Mouse (Mus musculus): ENCODE data around the gene Psd. TPM values are rescaled to one million over a fixed set of nuclear protein-coding genes. Genes with fewer than 3 reads are reported as not detected.

The Psd gene
- polyA plus RNA-seq, 1 experiment from 2014 or later: 4.5 TPM

DNA sequence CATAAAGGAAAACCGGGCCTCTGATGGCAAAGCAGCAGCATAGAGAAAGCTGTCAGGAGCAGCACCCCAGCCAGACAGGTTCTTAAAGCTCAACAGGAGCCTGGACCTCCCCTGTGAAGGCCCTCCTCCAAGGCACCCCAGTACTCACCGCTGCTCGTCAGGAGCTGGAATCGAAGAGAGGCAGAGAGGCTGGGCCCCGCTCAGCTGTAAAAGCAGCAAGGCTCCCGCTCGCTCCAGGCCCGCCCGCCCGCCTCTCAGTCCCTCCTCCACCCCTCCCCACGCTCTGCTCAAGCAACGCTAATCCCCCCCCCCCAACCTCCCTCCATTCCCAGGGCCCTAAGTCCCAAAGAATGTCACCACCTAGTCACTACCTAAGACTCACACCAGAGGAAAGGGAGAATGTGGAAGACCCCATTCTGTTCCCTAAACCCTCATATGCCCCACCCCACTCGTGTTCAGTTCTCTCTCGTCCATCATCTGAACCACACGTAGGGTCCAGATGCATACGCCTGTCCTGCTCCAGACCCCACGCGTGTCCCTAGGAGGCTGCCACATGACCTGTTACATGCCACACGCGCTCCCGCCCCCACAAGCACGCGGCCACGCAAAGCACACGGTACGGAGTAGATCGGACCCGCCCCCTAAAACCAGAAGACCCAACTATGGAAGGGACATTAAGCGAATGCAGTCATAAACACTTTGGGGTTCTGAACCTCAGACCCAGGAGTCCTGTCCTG, 769 bp downstream of the Psd start:
- peaks cover 63% of the 10 kb centered on the region for H3K27me3 ChIP-seq
- 0 out of 2 replicates have a peak overlapping the region, but pooled peaks have one; percentile 93 for H3K4me2 ChIP-seq
- ATAC-seq (replicated peaks; ENCODE audit: insufficient number of reproducible peaks, insufficient read depth, low FRiP score, low read depth): no peak
- H3K9ac ChIP-seq: no peak overlapping the region
- 6% methylated on average over 29 of the region's 29 CpGs for WGBS
- no peaks in the 10 kb centered on the region for H3K9me3 ChIP-seq (replicated peaks)
- H3K4me3 ChIP-seq: no peak overlapping the region
- H3K36me3 ChIP-seq: peaks cover 5% of the 10 kb centered on the region; the same call in 1 of the 2 replicates
- H3K4me1 ChIP-seq (replicated peaks): peaks cover 34% of the 10 kb centered on the region
- H3K27ac ChIP-seq: no peak overlapping the region

DNA sequence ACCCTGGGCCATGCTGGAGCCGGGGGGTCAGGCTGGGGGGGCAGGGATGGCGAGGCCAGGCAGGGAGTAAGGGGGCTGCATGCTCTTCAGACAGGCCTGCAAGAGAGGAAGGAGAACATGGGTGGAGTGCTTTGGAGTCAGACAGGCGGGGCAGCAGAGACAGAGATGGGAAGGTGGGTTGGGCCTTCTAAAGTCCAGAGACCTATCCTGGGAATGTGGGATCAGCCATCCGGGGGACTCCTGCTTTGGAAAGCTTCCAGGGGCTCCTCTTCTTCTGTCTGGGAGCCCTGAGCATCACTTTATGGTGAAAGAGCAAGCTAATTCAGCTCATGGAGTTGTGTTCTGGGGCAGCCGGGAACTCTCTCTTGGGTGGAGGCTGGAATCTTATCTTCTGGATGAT, 2.0 kb downstream of the Psd start:
- no peak for ATAC-seq (replicated peaks; ENCODE audit: insufficient number of reproducible peaks, insufficient read depth, low FRiP score, low read depth)
- WGBS: 43% methylated on average over 5 of the region's 5 CpGs
- no peak overlapping the region for H3K9ac ChIP-seq

DNA sequence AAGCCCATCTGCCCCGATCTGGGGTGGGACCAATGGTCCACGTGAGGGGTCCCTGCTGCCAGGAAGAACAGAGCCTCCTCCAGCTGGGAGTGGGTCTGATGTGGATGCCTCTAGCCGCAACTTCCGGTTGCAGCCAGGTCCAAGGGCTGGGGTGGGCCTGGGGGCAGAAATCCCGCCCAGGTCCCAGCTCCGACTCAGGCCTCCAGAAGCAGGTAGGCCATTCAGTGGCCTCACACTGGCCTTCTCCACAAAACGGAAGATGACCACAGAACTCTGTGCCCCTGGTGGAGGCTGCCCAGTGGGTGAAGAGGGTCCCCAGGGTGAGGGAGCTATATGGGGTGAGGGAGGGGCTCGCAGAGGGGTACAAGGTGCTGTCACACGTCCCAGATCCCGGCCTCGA, 2.6 kb downstream of the Psd start:
- Histone ChIP-seq H3K9ac (no peak overlapping the region), H3K4me3 (no peak overlapping the region), H3K9me3 (replicated peaks) (no peaks in the 10 kb centered on the region), H3K27me3 (peaks cover 81% of the 10 kb centered on the region), H3K27ac (no peak overlapping the region), H3K4me1 (replicated peaks) (peaks cover 27% of the 10 kb centered on the region), H3K4me2 (no peak overlapping the region), H3K36me3 (no peaks in the 10 kb centered on the region)
- WGBS: 56% methylated on average over 11 of the region's 11 CpGs
- no peak for ATAC-seq (replicated peaks; ENCODE audit: insufficient number of reproducible peaks, insufficient read depth, low FRiP score, low read depth)

More for the DNA sequence above, 2.0 kb downstream of the Psd start:
- H3K4me1 ChIP-seq (replicated peaks): peaks cover 32% of the 10 kb centered on the region
- H3K27ac ChIP-seq: no peak overlapping the region
- H3K27me3 ChIP-seq: peaks cover 75% of the 10 kb centered on the region
- no peak overlapping the region for H3K4me2 ChIP-seq
- H3K4me3 ChIP-seq: no peak overlapping the region
- H3K9me3 ChIP-seq (replicated peaks): no peaks in the 10 kb centered on the region
- H3K36me3 ChIP-seq: no peaks in the 10 kb centered on the region

DNA sequence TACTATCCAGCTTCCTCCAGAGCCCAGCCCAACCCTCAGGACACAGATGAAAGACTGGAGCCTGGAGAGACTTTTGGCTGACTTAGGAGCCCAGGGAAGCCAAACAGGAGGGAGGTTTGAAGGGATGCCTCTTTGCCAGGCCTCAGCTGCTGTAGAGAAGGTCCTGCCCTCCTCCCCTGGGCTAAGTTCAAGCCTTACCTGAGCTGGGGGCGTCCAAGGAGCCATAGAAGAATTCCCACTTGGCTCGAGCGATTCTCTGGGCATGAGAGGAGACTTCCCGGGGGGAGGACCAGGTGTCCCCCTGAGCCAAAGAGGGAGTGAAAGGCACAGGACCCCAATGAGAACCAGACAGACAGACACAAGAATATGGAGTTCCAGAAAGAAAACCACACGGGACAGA, 3.2 kb downstream of the Psd start:
- no peak for ATAC-seq (replicated peaks; ENCODE audit: insufficient number of reproducible peaks, insufficient read depth, low FRiP score, low read depth)
- WGBS: 64% methylated on average over 5 of the region's 5 CpGs
- peaks cover 87% of the 10 kb centered on the region for H3K27me3 ChIP-seq
- no peak overlapping the region for H3K27ac ChIP-seq
- no peaks in the 10 kb centered on the region for H3K36me3 ChIP-seq
- H3K4me2 ChIP-seq: no peak overlapping the region
- no peak overlapping the region for H3K4me3 ChIP-seq
- peaks cover 27% of the 10 kb centered on the region for H3K4me1 ChIP-seq (replicated peaks)
- H3K9ac ChIP-seq: no peak overlapping the region
- H3K9me3 ChIP-seq (replicated peaks): no peaks in the 10 kb centered on the region

DNA sequence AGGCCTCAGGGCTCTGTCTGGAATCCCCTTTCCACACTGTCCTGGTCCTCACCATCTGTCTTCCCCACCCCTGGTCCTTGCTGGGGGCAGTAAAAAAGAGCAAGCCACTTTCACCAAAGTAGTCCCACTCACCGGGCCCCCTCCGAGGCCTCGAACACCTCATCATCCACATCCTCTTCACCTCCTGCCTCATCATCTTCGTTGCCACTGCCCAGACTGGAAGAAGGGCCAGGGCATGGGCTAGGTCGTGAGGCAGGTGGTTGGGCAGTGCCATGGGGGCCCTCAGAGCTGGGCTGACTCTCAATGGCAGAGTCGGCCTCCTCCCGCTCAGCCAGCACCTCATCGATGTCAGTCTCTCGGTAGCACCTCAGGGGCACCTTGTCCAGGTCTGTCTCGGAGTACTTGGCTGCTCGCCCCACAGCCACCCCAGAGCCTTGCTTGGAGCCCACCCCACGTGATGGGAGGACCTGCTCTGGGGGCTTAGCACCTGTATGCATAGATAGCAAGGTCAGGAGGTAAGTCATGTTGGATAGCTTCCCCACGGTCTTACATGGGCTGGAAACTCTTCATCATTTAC, 3.9 kb downstream of the Psd start:
- Histone ChIP-seq H3K9me3 (replicated peaks) (no peaks in the 10 kb centered on the region), H3K36me3 (no peaks in the 10 kb centered on the region), H3K4me3 (no peak overlapping the region), H3K27ac (no peak overlapping the region), H3K9ac (no peak overlapping the region), H3K4me2 (no peak overlapping the region), H3K27me3 (peaks cover 94% of the 10 kb centered on the region), H3K4me1 (replicated peaks) (peaks cover 32% of the 10 kb centered on the region)
- ATAC-seq (replicated peaks; ENCODE audit: insufficient number of reproducible peaks, insufficient read depth, low FRiP score, low read depth): no peak
- 68% methylated on average over 13 of the region's 13 CpGs for WGBS

DNA sequence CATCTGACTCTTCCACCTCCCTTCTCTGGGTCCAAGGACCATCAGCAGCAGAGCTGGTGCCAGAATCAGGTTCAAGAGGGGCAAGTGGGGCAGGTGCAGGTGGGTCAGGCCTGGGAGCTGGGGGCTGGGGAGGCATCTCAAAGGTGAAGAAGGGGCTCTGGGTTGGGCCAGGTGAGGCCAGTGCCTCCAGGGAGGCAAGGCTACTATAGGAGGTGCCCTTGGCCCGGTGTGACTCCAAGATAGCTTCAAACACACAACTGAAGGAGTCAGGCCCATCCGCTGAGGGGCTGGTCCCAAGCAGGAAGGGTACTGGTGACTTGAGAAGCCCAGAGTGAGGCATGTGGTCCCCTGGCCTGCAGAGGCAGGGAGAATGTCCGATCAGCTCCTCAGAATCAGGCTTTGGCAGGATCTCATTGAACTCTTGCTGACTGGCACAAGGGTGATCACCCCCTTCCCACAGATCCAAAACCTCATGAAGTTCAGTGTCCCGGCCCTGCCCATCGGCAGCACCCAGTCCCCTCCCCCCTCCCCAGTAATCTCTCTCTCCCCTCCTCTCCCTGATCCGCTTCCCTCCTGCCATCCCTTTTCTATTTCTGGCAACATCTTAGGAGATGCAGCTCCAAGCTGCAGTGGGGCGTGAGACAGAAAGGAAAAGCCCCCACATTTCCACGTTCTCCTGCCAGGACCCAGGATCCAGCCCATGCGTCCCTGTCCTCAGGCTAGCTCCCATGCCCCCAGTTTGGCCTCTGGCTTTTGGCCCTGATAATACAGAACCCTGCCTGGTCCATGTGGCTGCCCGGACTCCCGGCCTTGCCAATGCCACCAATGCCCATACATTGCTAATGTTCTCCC, 4.6 kb downstream of the Psd start:
- Histone ChIP-seq H3K27ac (no peak overlapping the region), H3K9me3 (replicated peaks) (no peaks in the 10 kb centered on the region), H3K27me3 (peaks cover 100% of the 10 kb centered on the region), H3K9ac (no peak overlapping the region), H3K36me3 (no peaks in the 10 kb centered on the region), H3K4me2 (no peak overlapping the region), H3K4me1 (replicated peaks) (peaks cover 32% of the 10 kb centered on the region), H3K4me3 (no peak overlapping the region)
- 43% methylated on average over 11 of the region's 11 CpGs for WGBS
- ATAC-seq (replicated peaks; ENCODE audit: insufficient number of reproducible peaks, insufficient read depth, low FRiP score, low read depth): no peak

DNA sequence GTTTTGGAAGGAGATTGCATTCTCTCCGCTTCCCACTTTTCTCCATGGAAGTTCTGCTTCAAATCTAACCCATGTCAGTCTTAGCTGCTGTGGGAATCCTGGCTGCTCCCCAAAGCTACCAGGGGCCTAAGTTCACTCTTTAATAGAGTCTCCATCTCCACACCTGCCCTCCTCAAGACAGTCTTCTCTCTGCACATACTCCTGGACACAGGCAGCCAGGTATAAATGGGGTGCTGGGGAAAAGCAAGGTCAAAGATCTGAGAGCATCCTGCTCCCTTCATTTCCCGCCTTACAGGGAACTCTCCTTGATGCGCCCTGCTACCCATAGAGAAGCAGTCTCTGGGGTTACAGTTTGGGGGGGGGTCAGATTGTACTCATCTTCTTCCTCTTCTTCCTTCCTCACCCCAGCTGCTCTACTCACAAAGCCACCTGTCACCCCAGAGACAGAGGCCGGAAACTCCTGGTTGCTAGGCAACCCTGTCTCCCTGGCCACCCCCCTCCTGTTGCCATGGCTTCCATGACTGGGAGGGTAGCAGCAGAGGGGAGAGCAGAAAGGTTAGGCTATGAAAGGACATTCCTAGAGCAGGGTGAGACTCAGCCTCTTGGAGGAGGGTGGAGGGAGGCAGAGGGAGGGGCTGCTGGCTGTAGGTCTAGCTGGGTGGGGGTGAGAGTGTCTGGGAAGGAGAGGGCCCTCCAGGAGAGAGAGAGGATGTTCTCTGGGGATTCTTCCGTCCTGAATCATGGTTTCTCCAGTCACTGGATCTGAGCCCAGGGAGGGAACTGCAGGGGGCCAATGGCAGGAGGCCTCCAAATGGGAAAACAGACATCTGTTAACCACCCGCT, 5.6 kb downstream of the Psd start:
- Histone ChIP-seq H3K4me2 (no peak overlapping the region), H3K9me3 (replicated peaks) (no peaks in the 10 kb centered on the region), H3K9ac (no peak overlapping the region), H3K4me1 (replicated peaks) (peaks cover 32% of the 10 kb centered on the region), H3K36me3 (no peaks in the 10 kb centered on the region), H3K4me3 (no peak overlapping the region), H3K27me3 (peaks cover 100% of the 10 kb centered on the region), H3K27ac (no peak overlapping the region)
- no peak for ATAC-seq (replicated peaks; ENCODE audit: insufficient number of reproducible peaks, insufficient read depth, low FRiP score, low read depth)
- 28% methylated on average over 6 of the region's 6 CpGs for WGBS

DNA sequence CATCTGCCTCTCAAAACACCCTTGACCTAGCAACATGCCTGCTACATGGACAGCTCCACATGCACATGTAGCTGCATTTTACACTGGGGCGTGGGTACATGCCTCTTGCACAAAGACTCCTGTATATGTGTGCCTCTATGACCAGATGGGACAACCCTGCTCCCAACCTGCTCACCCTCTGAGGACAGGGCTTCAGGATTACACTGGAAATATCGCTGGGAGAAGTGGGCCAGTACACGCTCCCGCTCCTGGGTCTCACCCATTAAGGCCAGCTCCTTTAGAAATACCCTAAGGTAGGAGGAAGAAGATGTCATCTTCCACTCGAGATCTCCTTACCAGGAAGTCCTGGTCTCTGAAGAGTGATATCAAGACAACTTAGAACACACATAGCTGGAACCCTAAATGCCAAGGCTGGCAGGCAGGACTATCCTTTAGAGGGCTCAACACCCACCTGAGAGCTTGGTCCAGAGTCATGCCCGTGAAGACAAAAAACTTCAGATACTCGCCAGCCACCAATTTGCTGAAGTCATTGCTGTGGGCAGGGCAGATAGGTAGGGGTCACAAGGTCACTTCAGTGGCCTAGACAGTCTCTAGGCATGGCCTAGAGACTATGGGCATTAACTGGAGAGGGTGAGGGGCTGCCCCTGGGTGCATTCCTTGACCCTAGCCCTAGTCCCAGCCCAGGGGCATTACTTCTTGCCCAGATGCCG, 6.7 kb downstream of the Psd start:
- H3K9ac ChIP-seq: no peak overlapping the region
- no peak overlapping the region for H3K4me2 ChIP-seq
- H3K4me3 ChIP-seq: no peak overlapping the region
- no peaks in the 10 kb centered on the region for H3K9me3 ChIP-seq (replicated peaks)
- H3K27ac ChIP-seq: no peak overlapping the region
- H3K4me1 ChIP-seq (replicated peaks): peaks cover 38% of the 10 kb centered on the region
- WGBS: 69% methylated on average over 8 of the region's 8 CpGs
- no peaks in the 10 kb centered on the region for H3K36me3 ChIP-seq
- H3K27me3 ChIP-seq: peaks cover 96% of the 10 kb centered on the region
- ATAC-seq (replicated peaks; ENCODE audit: insufficient number of reproducible peaks, insufficient read depth, low FRiP score, low read depth): no peak

DNA sequence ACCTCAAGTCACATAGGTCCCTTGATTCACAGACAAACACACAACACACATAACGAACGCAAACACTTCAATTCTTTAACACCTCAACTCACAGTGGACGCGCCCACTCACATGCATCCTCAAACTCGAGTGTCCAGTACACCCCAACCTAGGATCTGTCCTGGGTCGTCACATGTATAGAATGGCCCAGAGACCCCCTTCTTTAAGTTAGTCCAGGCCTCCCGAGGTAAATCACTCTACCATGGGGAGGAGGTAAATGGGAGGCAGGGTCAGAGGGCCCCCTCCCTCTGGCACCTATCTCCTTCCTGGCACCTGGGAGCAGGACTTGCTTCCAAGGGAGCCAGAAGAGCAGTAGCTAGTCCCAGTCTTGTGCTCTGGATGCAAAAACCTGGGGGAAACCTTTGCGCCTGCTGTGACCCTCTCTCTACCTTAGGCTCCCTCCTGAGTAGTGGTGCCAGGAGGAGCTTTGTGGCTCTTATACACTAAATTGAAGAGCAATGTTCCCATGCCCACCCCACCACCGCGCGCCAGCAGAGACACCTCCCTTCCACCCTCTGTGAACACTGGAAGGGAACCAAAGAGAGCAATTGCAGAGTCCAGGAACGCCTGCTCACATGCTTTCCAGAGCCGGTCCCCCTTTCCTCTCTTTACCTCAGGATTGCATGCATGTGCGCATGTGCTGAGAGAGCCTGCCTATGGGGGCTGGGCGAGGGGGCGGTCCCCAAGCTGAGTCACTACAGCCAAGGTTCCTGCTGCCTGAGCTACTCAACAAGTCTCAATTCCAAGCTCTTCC, 8.2 kb downstream of the Psd start:
- no peak for ATAC-seq (replicated peaks; ENCODE audit: insufficient number of reproducible peaks, insufficient read depth, low FRiP score, low read depth)
- Histone ChIP-seq H3K27ac (no peak overlapping the region), H3K27me3 (peaks cover 95% of the 10 kb centered on the region), H3K4me2 (peak overlapping the region; percentile 36), H3K4me1 (replicated peaks) (peaks cover 45% of the 10 kb centered on the region), H3K9me3 (replicated peaks) (no peaks in the 10 kb centered on the region), H3K4me3 (peak overlapping the region; percentile 53), H3K36me3 (no peaks in the 10 kb centered on the region), H3K9ac (no peak overlapping the region)
- 10% methylated on average over 16 of the region's 16 CpGs for WGBS

DNA sequence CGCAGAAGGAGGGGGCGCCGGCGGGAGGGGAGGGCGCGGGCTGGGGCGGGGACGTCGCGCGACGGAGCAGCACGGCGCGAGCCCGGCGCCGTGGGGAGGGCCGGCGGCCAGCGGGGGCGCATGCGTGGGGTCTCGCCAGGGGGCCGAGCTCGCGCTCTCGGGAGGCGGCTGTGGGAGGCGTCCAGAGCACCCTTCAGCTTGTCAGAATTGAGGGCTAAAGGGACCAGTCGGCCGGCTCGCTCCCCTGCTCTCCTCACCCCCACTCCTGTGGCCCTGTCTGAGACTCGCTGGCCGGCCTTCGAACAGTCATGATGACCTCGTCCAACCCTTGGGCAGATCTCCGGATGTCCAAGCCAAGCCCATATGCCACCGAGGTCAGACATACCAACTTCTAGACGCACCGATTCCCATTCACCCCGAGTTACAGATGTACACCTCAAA, 8.9 kb downstream of the Psd start:
- H3K4me1 ChIP-seq (replicated peaks): peaks cover 45% of the 10 kb centered on the region
- H3K27me3 ChIP-seq: peaks cover 95% of the 10 kb centered on the region
- 2% methylated on average over 33 of the region's 42 CpGs for whole genome bisulfite sequencing
- H3K27ac ChIP-seq: no peak overlapping the region
- H3K9me3 ChIP-seq (replicated peaks): no peaks in the 10 kb centered on the region
- H3K36me3 ChIP-seq: no peaks in the 10 kb centered on the region
- H3K4me3 ChIP-seq: peak overlapping the region; percentile 53
- peak overlapping the region; percentile 39 for H3K9ac ChIP-seq
- peak overlapping the region; percentile 84 for H3K4me2 ChIP-seq
- ATAC-seq (replicated peaks; ENCODE audit: insufficient number of reproducible peaks, insufficient read depth, low FRiP score, low read depth): peak; percentile 36
